9 mouse cellular contexts compared by ENCODE assay signal in genomic region chr15:100410918-100411672, GRCm38 (mm10). TPM values are rescaled to one million over a fixed set of nuclear protein-coding genes. Genes with fewer than 3 reads are reported as not detected.
DNase-seq lines count a peak whose midpoint lies in the region; TF ChIP-seq lines count a peak whose summit lies in the region.
"Had no signal": no experiment of that assay in that cellular context is flagged by ENCODE, and none has a peak within 500 bp of the region (broad histone marks: within the 10 kb centered on the region; RNA-seq: fewer than 3 reads in every experiment).

No protein-coding gene starts in this region.

- whole genome bisulfite sequencing in lung, adult 2 months = 47% methylated on average over 14 of the region's 14 CpGs

- TF ChIP-seq CTCF in lung, adult 2 months (IDR thresholded peaks at IDR 0.05; ENCODE audit: insufficient read depth, low read length) = no peak

- intact Hi-C loops in left cerebral cortex, postnatal 4 days (cut with DNase I) = no loop called here

- DNase-seq in spleen, adult 12 weeks (ENCODE audit: low spot score) = peak; percentile 81
- no peak for DNase-seq in spleen, adult 18-20 months
- DNase-seq in induced T-regulatory cell, adult 2 months (ENCODE audit: low read depth) = peak; percentile 82
- DNase-seq in lung, adult 2 months = peak; percentile 51
- DNase-seq in urinary bladder, postnatal 36 days (ENCODE audit: low spot score in 2 of 2) = peak; percentile 59 to 72
- DNase-seq in cerebellum, postnatal 14 days = no peak
- DNase-seq in left cerebral cortex, postnatal 4 days = no peak
- DNase-seq in layer of hippocampus, postnatal 14 days (ENCODE audit: low spot score in 2 of 2) = no peak

- H3K4me3 ChIP-seq in lung, adult 2 months (replicated peaks; ENCODE audit: extremely low read depth, low read depth, low read length) = no peak overlapping the region
- H3K4me3 ChIP-seq: neural tube, embryonic 12.5 days had no signal

- no peak for TF ChIP-seq POLR2A in lung, adult 2 months (IDR thresholded peaks at IDR 0.05; ENCODE audit: borderline replicate concordance, extremely low read depth, low read depth, low read length)

- no peaks in the 10 kb centered on the region for H3K4me1 ChIP-seq in lung, adult 2 months (ENCODE audit: control insufficient read depth, insufficient read depth, low read length)
- H3K4me1 ChIP-seq: neural tube, embryonic 12.5 days had no signal

RNA-seq across cellular contexts. Expression of gene Gm5475, which starts 10.9 kb away (rescaled TPM):
- not detected in 2 replicates for polyA plus RNA-seq in lung, adult 2 months (2012; rRNA removed)
- total RNA-seq in left cerebral cortex, postnatal 4 days (2021) = not detected
- total RNA-seq in layer of hippocampus, postnatal 14 days (2021) = not detected

RNA-seq across cellular contexts. Expression of gene Slc11a2, which starts 13.8 kb away (rescaled TPM):
- polyA plus RNA-seq in lung, adult 2 months (2012; rRNA removed) = 35.5 and 53.2 TPM in 2 replicates
- 10 to 100 TPM; 55.9 to 61.2 TPM for total RNA-seq in left cerebral cortex, postnatal 4 days (2021)
- 10 to 100 TPM; 61.4 to 65.1 TPM for total RNA-seq in layer of hippocampus, postnatal 14 days (2021)

RNA-seq across cellular contexts. Expression of gene Higd1c, which starts 46.8 kb away (rescaled TPM):
- not detected in 2 replicates for polyA plus RNA-seq in lung, adult 2 months (2012; rRNA removed)
- total RNA-seq in left cerebral cortex, postnatal 4 days (2021) = not detected
- total RNA-seq in layer of hippocampus, postnatal 14 days (2021) = not detected

RNA-seq across cellular contexts. Expression of gene Letmd1, which starts 57.7 kb away (rescaled TPM):
- polyA plus RNA-seq in lung, adult 2 months (2012; rRNA removed) = 32.6 and 44.4 TPM in 2 replicates
- 10 to 100 TPM; 65.8 to 70.5 TPM for total RNA-seq in left cerebral cortex, postnatal 4 days (2021)
- total RNA-seq in layer of hippocampus, postnatal 14 days (2021) = 10 to 100 TPM; 61.1 to 66.6 TPM

RNA-seq across cellular contexts. Expression of gene Mettl7a2, which starts 58.1 kb away (rescaled TPM):
- 0.10 TPM in 1 of 2 replicates, not detected in the other for polyA plus RNA-seq in lung, adult 2 months (2012; rRNA removed)
- total RNA-seq in left cerebral cortex, postnatal 4 days (2021) = under 1 TPM; 0.24 to 0.38 TPM
- under 1 TPM; 0.37 to 0.55 TPM for total RNA-seq in layer of hippocampus, postnatal 14 days (2021)

Comparison
In these comparisons a context has a peak if more than half of its experiments do, and no peak if none do; other contexts are left out.
1. DNase-seq: peak in spleen, adult 12 weeks (single experiment), induced T-regulatory cell, adult 2 months (single experiment), lung, adult 2 months (single experiment) and urinary bladder, postnatal 36 days (2 of 2); none in spleen, adult 18-20 months (0 of 2), cerebellum, postnatal 14 days (0 of 2), left cerebral cortex, postnatal 4 days (single experiment) and layer of hippocampus, postnatal 14 days (0 of 2).